Mouse (Mus musculus): ENCODE measurements around the gene Rtraf.

The Rtraf gene

GRCm38 (mm10) chr14:19800485-19800884 is 23.1 kb downstream of the Rtraf start:
- no peak for DNase-seq (ENCODE audit: low spot score)

- DNase-seq (ENCODE audit: low spot score): no peak
Observed at GRCm38 (mm10) chr14:19796541-19797304, 26.9 kb downstream of the Rtraf start.

GRCm38 (mm10) chr14:19794881-19795280 is 28.7 kb downstream of the Rtraf start:
- no peak for DNase-seq (ENCODE audit: low spot score)

GRCm38 (mm10) chr14:19788443-19788842 is 35.2 kb downstream of the Rtraf start:
- no peak for DNase-seq (ENCODE audit: low spot score)

GRCm38 (mm10) chr14:19785797-19786588 is 37.6 kb downstream of the Rtraf start:
- no peak for DNase-seq (ENCODE audit: low spot score)

GRCm38 (mm10) chr14:19777945-19778344 is 45.7 kb downstream of the Rtraf start:
- no peak for DNase-seq (ENCODE audit: low spot score)

- no peak for DNase-seq (ENCODE audit: low spot score)
Observed at GRCm38 (mm10) chr14:19777365-19777764, 46.3 kb downstream of the Rtraf start.

GRCm38 (mm10) chr14:19776890-19777289 is 46.7 kb downstream of the Rtraf start:
- peak; percentile 19 for DNase-seq (ENCODE audit: low spot score)

GRCm38 (mm10) chr14:19776179-19776578 is 47.4 kb downstream of the Rtraf start:
- DNase-seq (ENCODE audit: low spot score): no peak

GRCm38 (mm10) chr14:19775491-19775890 is 48.1 kb downstream of the Rtraf start:
- no peak for DNase-seq (ENCODE audit: low spot score)

GRCm38 (mm10) chr14:19774036-19774628 is 49.5 kb downstream of the Rtraf start:
- DNase-seq (ENCODE audit: low spot score): no peak

- DNase-seq (ENCODE audit: low spot score): no peak
Observed at GRCm38 (mm10) chr14:19771173-19771572, 52.5 kb downstream of the Rtraf start.

GRCm38 (mm10) chr14:19769441-19770200 is 54.0 kb downstream of the Rtraf start:
- DNase-seq (ENCODE audit: low spot score): peak; percentile 15

GRCm38 (mm10) chr14:19768648-19769047 is 55.0 kb downstream of the Rtraf start:
- no peak for DNase-seq (ENCODE audit: low spot score)

GRCm38 (mm10) chr14:19766380-19766649 is 57.3 kb downstream of the Rtraf start:
- no peak for DNase-seq (ENCODE audit: low spot score)

GRCm38 (mm10) chr14:19765539-19766379 is 57.9 kb downstream of the Rtraf start:
- no peak for DNase-seq (ENCODE audit: low spot score)

- no peak for DNase-seq (ENCODE audit: low spot score)
Observed at GRCm38 (mm10) chr14:19764331-19764730, 59.3 kb downstream of the Rtraf start.

GRCm38 (mm10) chr14:19763527-19763926 is 60.1 kb downstream of the Rtraf start:
- no peak for DNase-seq (ENCODE audit: low spot score)

- DNase-seq (ENCODE audit: low spot score): no peak
Observed at GRCm38 (mm10) chr14:19762014-19762413, 61.6 kb downstream of the Rtraf start.
